Mouse (Mus musculus) CH12.LX (cell line): ENCODE results near the gene Fcho1. TPM values are rescaled to one million over a fixed set of nuclear protein-coding genes. Genes with fewer than 3 reads are reported as not detected.
"Not testable (repeated sequence)": the region's sequence is repeated elsewhere in the genome, so short reads cannot be mapped to it uniquely, and the experiment has no call there.

ENCODE experiments used
- DNase-seq: peaks from one replicate; pipeline ENCODE4 v3.0.0-alpha.2; 2013; ENCODE audit errors: extremely low read depth
- H3K27ac ChIP-seq: 2 replicates; pipeline ENCODE4 v1.5.1; 2012; ENCODE audit warnings: low read depth, mild to moderate bottlenecking, control low read depth, moderate library complexity; ENCODE audit not compliant: insufficient read depth
- H3K27me3 ChIP-seq: replicated peaks from 2 replicates; pipeline ENCODE3; 2012; ENCODE audit warnings: inconsistent platforms
- H3K36me3 ChIP-seq, 2 experiments: replicated peaks in 1 of 2; 2 replicates each; pipeline versions ENCODE3 to v1.6.1; 2012; ENCODE audit warnings: inconsistent platforms in 1 of 2, low read length in 1 of 2, mild to moderate bottlenecking in 1 of 2, mixed read lengths in 1 of 2, moderate library complexity in 1 of 2; ENCODE audit not compliant: control insufficient read depth in 1 of 2, insufficient read depth in 1 of 2
- H3K4me1 ChIP-seq, 2 experiments: 2 replicates each; pipeline ENCODE4 v1.6.1; 2012; ENCODE audit warnings: inconsistent platforms in 1 of 2, moderate library complexity in 1 of 2; ENCODE audit not compliant: insufficient read depth in 2 of 2, control insufficient read depth in 1 of 2
- H3K4me2 ChIP-seq: 2 replicates; pipeline ENCODE4 v1.6.1; 2012; ENCODE audit warnings: low read depth, mild to moderate bottlenecking, control low read depth; ENCODE audit not compliant: poor library complexity, insufficient read depth, severe bottlenecking
- H3K4me3 ChIP-seq, 3 experiments: fragments of 150-350 bp in 1 of 3; sonication (generic) in 1 of 3; replicated peaks in 1 of 3; 2 replicates each; pipeline versions ENCODE3 to v1.5.1; 2011 to 2012; ENCODE audit warnings: low read depth in 2 of 3, low read length in 2 of 3, mild to moderate bottlenecking in 2 of 3, moderate library complexity in 2 of 3, control low read depth in 1 of 3, improper control_type of control experiment in 1 of 3, inconsistent platforms in 1 of 3, mixed read lengths in 1 of 3; ENCODE audit not compliant: poor library complexity in 1 of 3
- H3K79me2 ChIP-seq: replicated peaks from 2 replicates; pipeline ENCODE4 v1.6.1; 2012; ENCODE audit warnings: mild to moderate bottlenecking, moderate library complexity; ENCODE audit not compliant: control insufficient read depth, poor library complexity, insufficient read depth, severe bottlenecking; ENCODE audit errors: extremely low read depth
- H3K9ac ChIP-seq: 2 replicates; pipeline ENCODE4 v1.6.1; 2012; ENCODE audit warnings: low read depth, mild to moderate bottlenecking, control low read depth, moderate library complexity; ENCODE audit not compliant: insufficient read depth
- H3K9me3 ChIP-seq: replicated peaks from 2 replicates; pipeline ENCODE3; 2012; ENCODE audit warnings: low read length, inconsistent platforms, mixed read lengths
- CTCF ChIP-seq, 2 experiments: IDR thresholded peaks in 1 of 2; conservative IDR thresholded peaks in 1 of 2; 2 replicates each; pipeline ENCODE4 v1.5.1; 2011 to 2012; ENCODE audit warnings: low read depth in 2 of 2, low read length in 2 of 2, improper control_type of control experiment in 1 of 2, inconsistent platforms in 1 of 2, mild to moderate bottlenecking in 1 of 2, moderate library complexity in 1 of 2
- GABPA ChIP-seq: IDR thresholded peaks from 2 replicates; pipeline ENCODE4 v1.6.1; 2012; ENCODE audit warnings: low read depth, low read length, improper control_type of control experiment, inconsistent platforms; ENCODE audit not compliant: insufficient replicate concordance
- JUND ChIP-seq: conservative IDR thresholded peaks from 2 replicates; pipeline ENCODE4 v1.6.1; 2011; ENCODE audit warnings: low read depth, low read length, improper control_type of control experiment
- MAFK ChIP-seq: IDR thresholded peaks from 2 replicates; pipeline ENCODE4 v1.6.1; 2011; ENCODE audit warnings: low read length, improper control_type of control experiment; ENCODE audit not compliant: insufficient replicate concordance
- RAD21 ChIP-seq: IDR thresholded peaks from 2 replicates; pipeline ENCODE4 v1.6.1; 2011; ENCODE audit warnings: low read depth, mild to moderate bottlenecking, low read length, improper control_type of control experiment, moderate library complexity
- SMC3 ChIP-seq: IDR thresholded peaks from 2 replicates; pipeline ENCODE4 v1.6.1; 2011; ENCODE audit warnings: low read depth, low read length, improper control_type of control experiment
- dilution Hi-C: fragments of 300-500 bp; cut with MboI; formaldehyde crosslinking; loops from 2 replicates; pipeline ENCODE4 v1.14.3; 2020; ENCODE audit warnings: low sequenced_read_pairs; ENCODE audit not compliant: extremely low pct_unique_long_range_greater_than_20kb, extremely low pct_ligation_motif_present
- in situ Hi-C: fragments of 300-500 bp; cut with MboI; formaldehyde crosslinking; loops from 3 replicates; pipeline ENCODE4 v1.14.3; 2019; ENCODE audit warnings: low sequenced_read_pairs, low pct_ligation_motif_present, low pct_unique_long_range_greater_than_20kb, mixed read lengths
- polyA plus RNA-seq: library from polyadenylated mRNA; unstranded; fragments of >175 nt; gene quantifications from 2 replicates; pipeline ENCODE4 v1.2.1, GENCODE M21; 2012; ENCODE audit warnings: low read depth; ENCODE audit not compliant: insufficient read length
- total RNA-seq, 2 experiments: library from RNA; depleted of rRNA; stranded (reverse); fragments of 300-350 nt in 1 of 2; fragments of >200 nt in 1 of 2; gene quantifications; 2 replicates each; pipeline ENCODE4 v1.2.3; 2012 to 2014

Gene Fcho1
- total and polyA plus RNA-seq, 3 experiments = 40.2 to 99.8 (median 82.0) TPM

DNA sequence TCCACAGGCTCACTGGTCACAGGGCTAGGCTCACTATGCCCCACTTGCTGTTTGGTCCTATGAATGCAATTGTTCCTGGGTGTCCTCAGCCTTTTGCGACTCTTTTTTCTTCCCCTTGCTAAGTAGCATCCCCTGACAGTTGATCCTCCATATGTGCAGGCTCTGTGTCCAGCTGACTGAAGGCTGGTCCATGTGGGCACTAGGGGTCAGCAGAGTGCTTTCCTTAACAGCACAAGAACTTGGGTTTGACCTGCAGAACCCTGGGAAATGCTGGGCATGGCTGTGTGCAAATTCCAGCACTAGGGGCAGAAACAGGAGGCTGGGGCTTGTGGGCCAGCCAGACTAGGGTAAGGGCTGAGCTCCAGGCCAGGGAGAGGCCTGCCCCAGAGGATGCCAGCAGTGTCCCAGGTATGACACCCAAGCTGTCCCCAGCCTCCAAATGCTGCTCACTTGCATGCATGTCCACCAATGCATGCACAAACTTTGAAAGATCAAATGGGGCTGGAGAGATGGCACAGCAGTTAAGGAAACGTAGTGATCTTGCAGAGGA is 25.9 kb upstream of the Fcho1 start:
- H3K9ac ChIP-seq, H3K9me3 ChIP-seq, H3K4me2 ChIP-seq, H3K27ac ChIP-seq, in situ Hi-C loops, dilution Hi-C loops, H3K36me3 ChIP-seq: not testable (repeated sequence)
- peaks cover 0 to 11% of the 10 kb centered on the region in 2 experiments; a peak in 2 of 4 replicates for H3K4me1 ChIP-seq
- TF ChIP-seq SMC3 (peak; percentile 48), CTCF (conservative IDR thresholded peaks at IDR 0.05 in 1 of 2, IDR thresholded peaks at IDR 0.05 in 1 of 2; ENCODE audit: low read depth in 2 of 2, low read length in 2 of 2) (peak in 1 of 2 experiments; percentile 58; a peak in 2 of 4 replicates), RAD21 (peak; percentile 50)
- TF ChIP-seq, all 38 proteins: peak for 3; not testable (repeated sequence) for 35
- not testable (repeated sequence) for H3K79me2 ChIP-seq, H3K4me3 ChIP-seq, H3K27me3 ChIP-seq
- peak; percentile 60 for DNase-seq

DNA sequence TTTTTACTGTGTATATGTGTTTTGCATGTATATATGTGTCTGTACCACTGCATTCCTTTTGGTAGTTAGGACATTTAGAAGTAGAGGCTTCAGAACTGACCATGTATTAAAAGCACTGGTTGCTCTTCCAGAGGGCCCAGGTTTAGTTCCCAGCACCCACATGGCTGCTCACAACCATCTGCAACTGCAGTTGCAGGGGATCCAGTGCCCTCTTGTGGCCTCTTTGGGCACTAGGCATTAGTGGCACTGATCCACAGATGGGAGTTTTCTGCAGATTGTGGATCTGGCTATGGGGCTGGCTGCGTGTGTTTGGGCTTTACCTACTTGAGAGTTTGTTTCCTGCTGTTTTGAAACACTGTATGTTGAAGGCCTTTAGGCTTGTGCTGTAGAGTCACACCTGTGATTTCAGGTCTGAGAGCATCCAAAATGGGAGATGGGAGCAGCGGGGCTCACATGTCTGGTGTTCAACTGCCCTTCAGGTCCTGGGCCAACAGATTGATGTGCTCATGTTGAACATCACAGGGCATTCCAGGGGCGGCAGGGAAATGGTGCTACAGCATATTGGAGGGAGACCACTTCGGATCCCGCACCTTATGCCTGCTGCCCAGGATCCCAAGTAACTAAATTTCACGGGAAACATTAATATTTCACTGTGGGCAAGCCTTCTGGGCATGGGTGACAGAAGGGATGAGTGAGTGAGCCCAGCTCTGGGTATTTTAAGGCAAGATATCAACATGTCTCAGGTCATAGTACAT is 24.0 kb upstream of the Fcho1 start:
- DNase-seq, H3K4me3 ChIP-seq, H3K27me3 ChIP-seq, H3K9ac ChIP-seq, H3K36me3 ChIP-seq, H3K79me2 ChIP-seq, H3K27ac ChIP-seq, H3K4me2 ChIP-seq, in situ Hi-C loops, H3K9me3 ChIP-seq, dilution Hi-C loops: not testable (repeated sequence)
- TF ChIP-seq CTCF (conservative IDR thresholded peaks at IDR 0.05 in 1 of 2, IDR thresholded peaks at IDR 0.05 in 1 of 2; ENCODE audit: low read depth in 2 of 2, low read length in 2 of 2) = peak in 1 of 2 experiments; percentile 17; a peak in 1 of 4 replicates
- H3K4me1 ChIP-seq = peaks cover 12 to 26% of the 10 kb centered on the region in 2 experiments; a peak in 3 of 4 replicates

GRCm38 (mm10) chr8:71747082-71747481 is 21.6 kb upstream of the Fcho1 start:
- H3K79me2 ChIP-seq, H3K4me3 ChIP-seq, H3K9me3 ChIP-seq, dilution Hi-C loops, H3K4me2 ChIP-seq, in situ Hi-C loops, H3K9ac ChIP-seq, H3K27me3 ChIP-seq, H3K36me3 ChIP-seq, DNase-seq, H3K27ac ChIP-seq: not testable (repeated sequence)
- H3K4me1 ChIP-seq = peaks cover 12 to 31% of the 10 kb centered on the region in 2 experiments; a peak in 3 of 4 replicates

- Histone ChIP-seq H3K4me3 (no peak overlapping the region), H3K4me2 (no peak overlapping the region), H3K36me3 (no peaks in the 10 kb centered on the region), H3K27ac (no peak overlapping the region), H3K27me3 (no peaks in the 10 kb centered on the region), H3K79me2 (no peaks in the 10 kb centered on the region), H3K9me3 (peaks cover 2% of the 10 kb centered on the region), H3K9ac (no peak overlapping the region), H3K4me1 (peaks cover 12 to 25% of the 10 kb centered on the region in 2 experiments; a peak in 3 of 4 replicates)
- peak; percentile 40; the same call in 1 of the 2 replicates for TF ChIP-seq MAFK
- TF ChIP-seq GABPA = no peak
- TF ChIP-seq JUND = no peak
- in situ Hi-C loops (no loop called here), dilution Hi-C loops (no loop called here)
- DNase-seq = no peak
These were observed 19.8 kb upstream of the Fcho1 start for GRCm38 (mm10) chr8:71745322-71745721.
